Mouse (Mus musculus): ENCODE results near the gene Trmt11. TPM values are rescaled to one million over a fixed set of nuclear protein-coding genes. Genes with fewer than 3 reads are reported as not detected.
"Not testable (repeated sequence)": the region's sequence is repeated elsewhere in the genome, so short reads cannot be mapped to it uniquely, and the experiment has no call there.

Gene Trmt11
- polyA plus RNA-seq, 1 experiment from 2014 or later: 10.5 TPM

- H3K36me3 ChIP-seq (ENCODE audit: control insufficient read depth, insufficient read depth): no peaks in the 10 kb centered on the region; the same call in none of the 2 replicates
- no peaks in the 10 kb centered on the region for H3K4me1 ChIP-seq (ENCODE audit: control insufficient read depth, low read depth, low read length)
- 75% methylated on average over 10 of the region's 10 CpGs for WGBS (ENCODE audit: insufficient replicate concordance)
- no peak overlapping the region for H3K9ac ChIP-seq (ENCODE audit: low read depth, low read length)
- H3K27ac ChIP-seq (ENCODE audit: low read length): no peak overlapping the region
- H3K27me3 ChIP-seq (ENCODE audit: control insufficient read depth, insufficient read depth, low read depth, low read length): no peaks in the 10 kb centered on the region
- ATAC-seq (ENCODE audit: low read depth): no peak
- no peaks in the 10 kb centered on the region for H3K9me3 ChIP-seq (replicated peaks; ENCODE audit: control insufficient read depth, low read length)
- H3K4me3 ChIP-seq (ENCODE audit: low read depth, low read length): no peak overlapping the region
- no peak overlapping the region for H3K4me2 ChIP-seq (ENCODE audit: low read depth, low read length)
Measured at GRCm38 (mm10) chr10:30537734-30538537, 62.6 kb downstream of the Trmt11 start.

- not testable (repeated sequence) for H3K4me3 ChIP-seq (ENCODE audit: low read depth, low read length); H3K27ac ChIP-seq (ENCODE audit: low read length); H3K4me2 ChIP-seq (ENCODE audit: low read depth, low read length); H3K4me1 ChIP-seq (ENCODE audit: control insufficient read depth, low read depth, low read length); H3K36me3 ChIP-seq (ENCODE audit: control insufficient read depth, insufficient read depth); ATAC-seq (ENCODE audit: low read depth); H3K9me3 ChIP-seq (replicated peaks; ENCODE audit: control insufficient read depth, low read length); H3K9ac ChIP-seq (ENCODE audit: low read depth, low read length); H3K27me3 ChIP-seq (ENCODE audit: control insufficient read depth, insufficient read depth, low read depth, low read length)
- 85% methylated on average over 7 of the region's 7 CpGs for whole genome bisulfite sequencing (ENCODE audit: insufficient replicate concordance)
Measured at GRCm38 (mm10) chr10:30535930-30536329, 64.6 kb downstream of the Trmt11 start.

- no peaks in the 10 kb centered on the region for H3K27me3 ChIP-seq (ENCODE audit: control insufficient read depth, insufficient read depth, low read depth, low read length)
- 67% methylated on average over 1 of the region's 1 CpGs for WGBS (ENCODE audit: insufficient replicate concordance)
- no peak for ATAC-seq (ENCODE audit: low read depth)
- no peak overlapping the region for H3K4me2 ChIP-seq (ENCODE audit: low read depth, low read length)
- no peak overlapping the region for H3K27ac ChIP-seq (ENCODE audit: low read length)
- no peaks in the 10 kb centered on the region for H3K9me3 ChIP-seq (replicated peaks; ENCODE audit: control insufficient read depth, low read length)
- H3K4me3 ChIP-seq (ENCODE audit: low read depth, low read length): no peak overlapping the region
- no peaks in the 10 kb centered on the region for H3K4me1 ChIP-seq (ENCODE audit: control insufficient read depth, low read depth, low read length)
- H3K9ac ChIP-seq (ENCODE audit: low read depth, low read length): no peak overlapping the region
- H3K36me3 ChIP-seq (ENCODE audit: control insufficient read depth, insufficient read depth): no peaks in the 10 kb centered on the region
Measured at GRCm38 (mm10) chr10:30527122-30527521, 73.4 kb downstream of the Trmt11 start.

GRCm38 (mm10) chr10:30521727-30522126 lies 78.8 kb downstream of the Trmt11 start:
- H3K9me3 ChIP-seq (replicated peaks; ENCODE audit: control insufficient read depth, low read length): no peaks in the 10 kb centered on the region
- no peaks in the 10 kb centered on the region for H3K27me3 ChIP-seq (ENCODE audit: control insufficient read depth, insufficient read depth, low read depth, low read length)
- H3K4me1 ChIP-seq (ENCODE audit: control insufficient read depth, low read depth, low read length): no peaks in the 10 kb centered on the region
- ATAC-seq (ENCODE audit: low read depth): no peak
- H3K4me3 ChIP-seq (ENCODE audit: low read depth, low read length): no peak overlapping the region
- no peaks in the 10 kb centered on the region for H3K36me3 ChIP-seq (ENCODE audit: control insufficient read depth, insufficient read depth)
- H3K27ac ChIP-seq (ENCODE audit: low read length): no peak overlapping the region
- no peak overlapping the region for H3K9ac ChIP-seq (ENCODE audit: low read depth, low read length)
- H3K4me2 ChIP-seq (ENCODE audit: low read depth, low read length): no peak overlapping the region

- Histone ChIP-seq H3K4me2 (ENCODE audit: low read depth, low read length) (no peak overlapping the region), H3K36me3 (ENCODE audit: control insufficient read depth, insufficient read depth) (no peaks in the 10 kb centered on the region), H3K27ac (ENCODE audit: low read length) (no peak overlapping the region), H3K4me3 (ENCODE audit: low read depth, low read length) (no peak overlapping the region), H3K9ac (ENCODE audit: low read depth, low read length) (no peak overlapping the region), H3K4me1 (ENCODE audit: control insufficient read depth, low read depth, low read length) (no peaks in the 10 kb centered on the region), H3K9me3 (replicated peaks; ENCODE audit: control insufficient read depth, low read length) (no peaks in the 10 kb centered on the region), H3K27me3 (ENCODE audit: control insufficient read depth, insufficient read depth, low read depth, low read length) (no peaks in the 10 kb centered on the region)
- no peak for ATAC-seq (ENCODE audit: low read depth)
- whole genome bisulfite sequencing (ENCODE audit: insufficient replicate concordance): 58% methylated on average over 5 of the region's 5 CpGs
Measured at GRCm38 (mm10) chr10:30519143-30519542, 81.4 kb downstream of the Trmt11 start.

- Histone ChIP-seq H3K4me2 (ENCODE audit: low read depth, low read length) (no peak overlapping the region), H3K9me3 (replicated peaks; ENCODE audit: control insufficient read depth, low read length) (no peaks in the 10 kb centered on the region), H3K36me3 (ENCODE audit: control insufficient read depth, insufficient read depth) (no peaks in the 10 kb centered on the region), H3K27me3 (ENCODE audit: control insufficient read depth, insufficient read depth, low read depth, low read length) (no peaks in the 10 kb centered on the region), H3K27ac (ENCODE audit: low read length) (no peak overlapping the region), H3K4me1 (ENCODE audit: control insufficient read depth, low read depth, low read length) (no peaks in the 10 kb centered on the region), H3K9ac (ENCODE audit: low read depth, low read length) (no peak overlapping the region), H3K4me3 (ENCODE audit: low read depth, low read length) (no peak overlapping the region)
- no peak for ATAC-seq (ENCODE audit: low read depth)
- WGBS (ENCODE audit: insufficient replicate concordance): 44% methylated on average over 2 of the region's 2 CpGs
Measured at GRCm38 (mm10) chr10:30517224-30517623, 83.3 kb downstream of the Trmt11 start.

GRCm38 (mm10) chr10:30516771-30517170 lies 83.8 kb downstream of the Trmt11 start:
- H3K4me3 ChIP-seq (ENCODE audit: low read depth, low read length): no peak overlapping the region
- no peaks in the 10 kb centered on the region for H3K27me3 ChIP-seq (ENCODE audit: control insufficient read depth, insufficient read depth, low read depth, low read length)
- H3K4me1 ChIP-seq (ENCODE audit: control insufficient read depth, low read depth, low read length): no peaks in the 10 kb centered on the region
- no peak overlapping the region for H3K27ac ChIP-seq (ENCODE audit: low read length)
- H3K36me3 ChIP-seq (ENCODE audit: control insufficient read depth, insufficient read depth): no peaks in the 10 kb centered on the region
- no peaks in the 10 kb centered on the region for H3K9me3 ChIP-seq (replicated peaks; ENCODE audit: control insufficient read depth, low read length)
- 39% methylated on average over 3 of the region's 3 CpGs for WGBS (ENCODE audit: insufficient replicate concordance)
- H3K9ac ChIP-seq (ENCODE audit: low read depth, low read length): no peak overlapping the region
- H3K4me2 ChIP-seq (ENCODE audit: low read depth, low read length): no peak overlapping the region
- no peak for ATAC-seq (ENCODE audit: low read depth)

- no peak overlapping the region for H3K9ac ChIP-seq (ENCODE audit: low read depth, low read length)
- H3K36me3 ChIP-seq (ENCODE audit: control insufficient read depth, insufficient read depth): no peaks in the 10 kb centered on the region
- no peaks in the 10 kb centered on the region for H3K4me1 ChIP-seq (ENCODE audit: control insufficient read depth, low read depth, low read length)
- no peak overlapping the region for H3K27ac ChIP-seq (ENCODE audit: low read length)
- H3K9me3 ChIP-seq (replicated peaks; ENCODE audit: control insufficient read depth, low read length): no peaks in the 10 kb centered on the region
- WGBS (ENCODE audit: insufficient replicate concordance): 45% methylated on average over 2 of the region's 2 CpGs
- H3K4me2 ChIP-seq (ENCODE audit: low read depth, low read length): no peak overlapping the region
- ATAC-seq (ENCODE audit: low read depth): no peak
- H3K27me3 ChIP-seq (ENCODE audit: control insufficient read depth, insufficient read depth, low read depth, low read length): no peaks in the 10 kb centered on the region
- no peak overlapping the region for H3K4me3 ChIP-seq (ENCODE audit: low read depth, low read length)
Measured at GRCm38 (mm10) chr10:30504736-30505135, 95.8 kb downstream of the Trmt11 start.

- Histone ChIP-seq H3K4me3 (ENCODE audit: low read depth, low read length) (no peak overlapping the region), H3K36me3 (ENCODE audit: control insufficient read depth, insufficient read depth) (no peaks in the 10 kb centered on the region), H3K27me3 (ENCODE audit: control insufficient read depth, insufficient read depth, low read depth, low read length) (no peaks in the 10 kb centered on the region), H3K9ac (ENCODE audit: low read depth, low read length) (no peak overlapping the region), H3K9me3 (replicated peaks; ENCODE audit: control insufficient read depth, low read length) (no peaks in the 10 kb centered on the region), H3K4me1 (ENCODE audit: control insufficient read depth, low read depth, low read length) (no peaks in the 10 kb centered on the region), H3K27ac (ENCODE audit: low read length) (no peak overlapping the region), H3K4me2 (ENCODE audit: low read depth, low read length) (no peak overlapping the region)
- ATAC-seq (ENCODE audit: low read depth): no peak
- WGBS (ENCODE audit: insufficient replicate concordance): 23% methylated on average over 2 of the region's 2 CpGs
Measured at GRCm38 (mm10) chr10:30503168-30503567, 97.4 kb downstream of the Trmt11 start.

All from liver, embryonic 16.5 days (tissue).